Mouse (Mus musculus) erythroid progenitor cell, adult 5-6 weeks (primary cell): ENCODE measurements around the gene Ncoa6. TPM values are rescaled to one million over a fixed set of nuclear protein-coding genes. Genes with fewer than 3 reads are reported as not detected.

Experiments
- ATAC-seq: replicated peaks from 2 replicates; pipeline ENCODE4 v1.8.0; 2016; ENCODE audit warnings: moderate number of reproducible peaks, mild to moderate bottlenecking, moderate TSS enrichment, inconsistent platforms; ENCODE audit not compliant: poor library complexity, low FRiP score, severe bottlenecking
- total RNA-seq, 2 experiments: library from RNA; stranded (forward) in 1 of 2; stranded (reverse) in 1 of 2; fragments of 150-400 nt in 1 of 2; fragments of 186-747, 209-891 nt in 1 of 2; gene quantifications; 2 replicates each; pipeline versions ENCODE4 v1.2.3 to v1.2.4; 2015 to 2017; ENCODE audit warnings: low replicate concordance in 2 of 2

The Ncoa6 gene
- total RNA-seq (2015; ENCODE audit: low replicate concordance) = 55.1 and 66.7 TPM in 2 replicates
- total RNA-seq (2017; ENCODE audit: low replicate concordance) = 19.4 and 24.4 TPM in 2 replicates

DNA sequence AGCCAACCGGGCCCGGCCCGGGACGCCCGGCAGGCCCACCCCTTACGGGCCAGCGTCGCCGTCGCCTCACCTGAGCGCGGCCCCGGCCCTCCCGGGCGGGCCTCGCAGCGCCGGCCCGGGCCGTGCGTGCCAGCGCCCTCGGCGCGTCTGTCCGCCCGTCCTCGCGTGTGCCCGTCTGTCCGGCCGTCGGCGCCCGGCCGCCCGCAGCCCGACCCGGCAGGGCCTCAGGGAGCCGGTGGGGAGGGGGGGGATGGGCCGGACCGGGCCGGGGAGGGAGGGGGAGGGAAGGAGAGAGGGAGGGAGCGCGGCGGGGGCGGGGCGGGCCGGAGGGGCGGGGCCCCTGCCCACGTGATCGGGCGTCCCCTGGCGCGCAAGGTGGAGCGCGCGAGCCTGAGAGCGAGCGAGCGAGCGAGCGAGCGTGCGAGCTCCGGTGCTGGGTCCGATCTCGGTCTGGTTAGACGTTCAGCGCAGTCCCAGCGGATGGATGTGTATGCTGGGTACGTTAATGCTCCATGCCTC is at the start of gene Ncoa6:
Gene Ncoa6 (minus strand): TSS at position 325 of the 519 bp plus-strand sequence.
- peak; percentile 84 for ATAC-seq

DNA sequence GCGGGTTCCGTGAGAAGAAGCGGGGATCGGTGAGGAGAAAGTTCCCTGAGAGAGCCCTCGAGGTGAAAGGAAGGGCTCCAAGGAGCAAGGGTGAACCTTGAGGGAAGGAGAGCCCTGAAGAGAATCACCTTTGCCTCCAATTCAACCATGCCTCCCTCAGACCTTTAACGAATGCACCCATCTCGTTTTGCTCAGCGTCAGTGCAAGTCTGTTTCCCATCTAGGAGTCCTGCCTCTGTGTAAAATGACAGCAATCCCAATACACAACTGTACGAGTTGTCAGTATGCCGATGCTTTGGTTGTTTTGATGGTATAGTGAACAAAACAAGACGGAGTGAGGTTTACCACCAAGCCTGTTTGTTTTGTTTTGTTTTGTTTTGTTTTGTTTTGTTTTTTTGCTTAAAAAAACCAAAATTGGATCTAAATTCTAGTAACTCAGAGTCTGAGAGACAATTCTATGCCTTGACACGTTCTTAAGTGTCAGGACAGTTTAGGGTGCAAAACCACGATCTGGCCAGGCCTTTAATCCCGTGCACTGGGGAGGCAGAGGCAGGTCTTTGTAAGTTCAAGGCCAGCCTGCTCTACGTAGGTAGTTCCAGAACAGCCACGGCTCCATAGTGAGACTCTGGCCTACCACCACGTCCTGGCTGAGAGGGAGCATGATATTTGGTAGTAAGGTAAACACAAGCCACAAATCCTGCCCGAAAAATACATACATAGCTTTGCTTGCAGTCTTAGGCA is 45.0 kb upstream of the Ncoa6 start:
- ATAC-seq = peak; percentile 23

DNA sequence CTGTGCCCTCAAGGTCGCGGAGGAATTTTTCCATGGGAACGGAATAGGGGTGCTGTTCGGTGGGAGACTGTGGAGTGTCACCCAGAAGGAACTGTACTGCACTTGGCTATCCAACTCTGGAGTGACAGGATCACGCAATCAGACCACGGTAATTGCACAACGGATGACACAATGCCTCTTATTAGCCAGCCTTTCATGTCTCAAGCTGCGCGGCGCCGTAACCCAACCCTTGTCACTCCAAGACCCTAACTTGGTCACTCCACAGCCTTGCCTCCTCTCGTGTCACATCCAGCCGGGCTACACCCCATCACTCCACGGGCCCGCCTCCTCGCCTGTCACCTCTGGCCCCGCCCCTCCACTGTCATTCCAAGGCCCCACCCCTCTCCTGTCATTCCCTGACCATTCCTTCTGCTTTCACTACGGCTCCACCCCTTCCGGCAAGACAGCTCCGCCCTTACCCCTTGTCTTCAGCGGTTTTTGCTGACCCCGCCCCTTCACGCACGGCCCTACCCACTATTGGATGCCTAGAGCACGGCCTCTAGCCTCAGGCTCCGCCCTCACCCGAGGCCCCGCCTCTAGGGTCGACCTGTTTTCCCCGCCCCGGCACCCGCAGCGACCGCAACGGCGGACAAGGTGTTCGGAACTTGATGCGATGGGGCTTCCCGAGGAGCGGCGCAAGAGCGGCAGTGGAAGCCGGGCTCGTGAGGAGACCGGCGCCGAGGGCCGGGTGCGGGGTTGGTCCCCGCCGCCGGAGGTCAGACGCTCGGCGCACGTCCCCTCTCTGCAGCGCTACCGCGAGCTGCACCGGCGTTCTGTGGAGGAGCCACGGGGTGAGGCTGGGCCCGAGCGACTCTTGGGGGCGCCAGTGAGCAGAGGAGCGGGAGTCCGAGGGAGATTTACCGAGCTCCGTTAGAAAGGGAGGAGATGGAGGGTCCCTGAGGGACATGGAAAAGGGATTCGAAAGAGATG is 44.0 kb upstream of the Ncoa6 start, which contains the start of the genes Acss2 and Ggt7:
Gene Acss2 (plus strand): TSS at position 494 of the 969 bp plus-strand sequence.
Gene Ggt7 (minus strand): TSS at position 783 of the 969 bp plus-strand sequence.
- ATAC-seq = peak; percentile 87

DNA sequence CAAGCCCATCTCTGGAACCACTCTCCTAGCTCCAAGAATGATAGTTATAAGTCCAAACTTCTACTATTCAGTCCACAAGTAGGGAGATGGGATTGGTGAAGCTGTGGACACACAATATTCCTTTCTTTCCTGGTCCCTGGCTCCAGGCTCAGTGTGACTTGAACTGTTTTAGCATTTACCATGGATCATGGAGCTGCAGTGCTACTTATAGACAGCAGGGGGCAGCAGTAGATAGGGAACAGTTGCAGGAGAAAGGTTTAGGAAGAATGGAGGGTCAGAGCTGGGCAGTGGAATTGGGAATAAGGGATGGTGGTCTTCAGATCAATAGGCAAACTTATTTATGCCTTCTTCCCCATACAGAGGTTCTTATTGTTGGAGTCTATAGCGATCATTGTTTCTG is 42.2 kb upstream of the Ncoa6 start:
- 0 out of 2 replicates have a peak, but pooled peaks have one; percentile 11 for ATAC-seq

- ATAC-seq = no peak
Measured at GRCm38 (mm10) chr2:155514666-155515065, 41.0 kb upstream of the Ncoa6 start.

- ATAC-seq = no peak
Measured at GRCm38 (mm10) chr2:155513543-155513942, 39.8 kb upstream of the Ncoa6 start.

DNA sequence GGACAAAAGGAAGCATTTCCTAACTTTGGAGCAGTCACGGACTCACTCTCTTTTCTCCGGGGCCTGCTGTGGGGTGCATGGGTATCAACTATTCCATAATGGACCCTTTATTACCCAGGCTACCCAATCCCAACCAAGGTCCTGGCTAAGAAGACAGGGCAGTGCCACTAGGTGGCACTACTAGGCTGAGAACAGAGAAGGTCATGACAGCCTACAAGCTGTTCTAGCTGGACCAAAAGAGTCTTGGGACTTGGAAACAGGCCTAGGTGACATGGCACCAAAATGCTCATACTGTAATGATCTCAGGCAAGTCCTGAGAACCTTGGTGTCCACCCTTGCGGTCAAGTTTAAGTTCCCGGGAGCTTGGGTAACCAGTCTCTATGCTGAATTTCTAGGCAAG is 38.8 kb upstream of the Ncoa6 start:
- ATAC-seq = peak; percentile 50; the same call in 1 of the 2 replicates

DNA sequence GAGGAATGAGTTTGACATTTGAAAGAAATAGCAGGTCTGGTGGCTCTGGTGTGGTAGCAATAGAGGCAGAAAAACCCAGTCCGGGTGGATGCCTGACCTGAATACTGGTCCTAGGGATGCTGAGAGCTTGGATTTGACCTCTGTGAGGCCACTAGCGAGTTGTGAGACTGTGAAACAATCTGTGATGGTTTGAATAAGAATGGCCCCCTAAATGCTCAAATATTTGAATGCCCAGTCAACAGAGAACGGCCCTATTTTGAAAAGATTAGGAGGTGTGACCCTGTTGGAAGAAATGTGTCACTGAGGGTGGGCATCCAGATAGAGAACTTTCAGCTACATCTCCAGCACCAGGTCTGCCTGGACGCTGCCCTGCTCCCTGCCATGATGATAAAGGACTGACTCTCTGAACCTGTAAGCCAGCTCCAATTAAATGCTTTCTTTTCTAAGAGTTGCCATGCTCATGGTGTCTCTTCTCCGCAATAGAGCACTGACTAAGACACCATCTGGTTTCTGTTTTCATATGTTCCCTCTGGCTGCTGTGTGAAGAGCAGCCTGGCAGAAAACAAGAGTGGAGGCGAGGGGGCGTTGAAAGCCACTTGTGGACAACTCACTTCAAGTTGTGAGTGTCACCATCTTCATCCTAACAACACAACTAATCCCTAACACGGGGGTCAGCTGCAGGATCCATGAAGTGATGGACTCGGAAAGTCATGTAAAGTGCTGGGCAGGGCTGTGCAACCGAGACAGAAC is 34.2 kb upstream of the Ncoa6 start:
- ATAC-seq = no peak

DNA sequence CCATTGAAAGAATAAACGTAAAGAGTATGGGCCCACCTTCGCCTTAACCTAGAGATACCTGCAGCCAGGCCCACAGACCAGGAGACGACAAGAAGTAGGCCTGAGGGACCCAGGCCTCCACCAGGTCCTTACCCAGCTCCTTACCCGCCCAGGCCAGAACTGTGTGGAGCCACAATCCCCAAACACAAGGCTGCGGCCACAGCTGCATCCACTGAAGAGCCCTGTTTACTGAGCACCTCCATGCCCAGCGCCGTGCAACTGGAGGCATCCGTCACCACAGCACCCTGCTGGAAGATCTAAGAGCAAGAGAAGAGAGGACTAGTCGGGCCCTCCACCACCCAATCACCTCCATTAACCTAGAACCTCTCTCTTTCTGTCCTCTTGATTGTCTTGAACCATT is 32.1 kb upstream of the Ncoa6 start:
- ATAC-seq = no peak

- ATAC-seq = no peak
Measured at GRCm38 (mm10) chr2:155504440-155505355, 31.0 kb upstream of the Ncoa6 start.

DNA sequence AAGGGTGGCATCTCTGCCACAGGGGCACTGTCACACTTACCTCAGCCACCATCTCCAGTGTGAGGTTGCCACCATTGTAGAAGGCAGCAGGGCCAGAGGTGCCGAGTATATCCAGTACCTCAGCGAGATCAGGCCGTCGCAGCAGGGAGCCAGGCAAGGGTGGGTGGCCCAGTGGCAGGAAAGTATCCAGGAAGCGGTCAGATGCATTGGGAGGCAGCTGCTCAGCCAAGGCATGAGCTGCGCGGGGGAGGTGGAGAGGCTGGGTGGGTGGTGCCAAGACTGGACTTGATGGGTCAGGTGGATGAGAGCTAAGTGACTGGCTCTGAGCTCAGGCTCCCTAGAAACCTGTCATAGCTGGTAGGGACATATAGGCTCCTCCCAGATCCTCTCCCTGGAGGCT is 28.9 kb upstream of the Ncoa6 start:
- ATAC-seq = no peak

- no peak for ATAC-seq
Measured at GRCm38 (mm10) chr2:155490998-155491397, 17.3 kb upstream of the Ncoa6 start.

GRCm38 (mm10) chr2:155482021-155482420 is 8.3 kb upstream of the Ncoa6 start:
- ATAC-seq = peak; percentile 60; the same call in 1 of the 2 replicates

GRCm38 (mm10) chr2:155472671-155473569 is 774 bp downstream of the Ncoa6 start:
- peak; percentile 67 for ATAC-seq

- ATAC-seq = no peak; the same call in 1 of the 2 replicates
Measured at GRCm38 (mm10) chr2:155466861-155467260, 6.8 kb downstream of the Ncoa6 start.

DNA sequence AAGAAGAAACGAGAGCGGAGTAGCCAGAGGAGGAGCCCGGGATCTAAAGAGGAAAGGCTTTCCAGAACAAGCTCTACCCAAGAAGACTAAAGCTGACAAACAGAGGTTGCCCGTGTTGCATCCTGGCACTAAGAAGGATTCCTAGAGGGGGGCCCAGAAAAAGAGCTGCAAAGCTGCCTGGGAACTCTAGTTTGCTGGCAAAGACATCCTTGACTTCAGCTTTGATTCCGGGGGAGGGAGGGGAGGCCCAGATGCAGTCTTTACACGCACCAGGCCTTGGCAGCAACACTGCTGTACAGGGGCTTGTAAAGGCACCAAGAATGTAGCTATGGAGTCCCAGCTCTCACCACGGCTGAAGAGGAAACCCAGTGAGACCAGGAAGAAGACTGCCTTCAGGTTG is 20.1 kb downstream of the Ncoa6 start:
- ATAC-seq = no peak

DNA sequence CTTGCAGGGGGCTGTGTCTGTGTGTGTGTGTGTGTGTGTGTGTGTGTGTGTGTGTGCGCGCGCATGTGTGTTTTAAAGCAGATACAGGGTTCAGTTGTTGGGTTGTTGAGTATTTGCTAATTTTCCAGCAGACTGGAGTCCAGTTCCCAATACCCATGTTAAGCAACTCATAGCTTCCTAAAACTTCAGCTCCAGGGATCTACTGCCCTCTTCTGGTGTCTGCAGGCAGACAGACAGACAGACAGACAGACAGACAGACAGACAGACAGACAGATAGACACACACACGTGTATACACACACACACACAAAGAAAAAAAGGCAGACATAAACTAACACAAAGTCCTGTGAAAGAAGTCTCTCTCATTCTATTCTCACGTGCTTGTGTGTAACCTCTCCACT is 22.4 kb downstream of the Ncoa6 start:
- no peak for ATAC-seq
